Comparison of ENCODE assay signal across 20 mouse cellular contexts in the genomic region with DNA sequence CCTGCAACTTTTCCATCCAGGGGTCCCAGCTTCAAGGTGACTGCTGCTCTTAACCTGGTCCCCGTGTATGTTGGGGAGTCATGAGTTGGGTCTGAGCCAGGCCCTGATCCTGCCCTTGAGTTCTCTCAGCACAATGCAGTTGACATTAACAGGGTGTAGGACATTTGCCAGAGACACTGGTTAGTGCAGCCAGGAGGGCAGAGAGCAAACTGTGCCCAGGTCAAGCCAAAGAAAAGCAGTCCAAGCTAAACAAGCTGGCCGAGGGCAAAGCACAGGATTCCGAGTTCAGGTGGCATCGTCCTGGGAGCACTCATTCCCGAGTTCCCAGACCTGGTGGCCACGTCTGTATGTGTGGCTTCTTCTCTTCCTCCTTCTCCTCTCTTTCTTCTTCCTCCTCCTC. TPM values are rescaled to one million over a fixed set of nuclear protein-coding genes. Genes with fewer than 3 reads are reported as not detected.
A peak's percentile ranks its signal among the peaks of the same experiment; 100 is the strongest.
DNase-seq lines count a peak whose midpoint lies in the region; ATAC-seq lines count a peak whose summit lies in the region.
"Had no signal": no experiment of that assay in that cellular context is flagged by ENCODE, and none has a peak within 500 bp of the region (broad histone marks: within the 10 kb centered on the region; RNA-seq: fewer than 3 reads in every experiment).

No protein-coding gene starts in this region.

- H3K27me3 ChIP-seq in kidney, embryonic 16.5 days (ENCODE audit: insufficient read depth, low read length) = no peaks in the 10 kb centered on the region
- H3K27me3 ChIP-seq: embryonic facial prominence, embryonic 15.5 days; forebrain, embryonic 15.5 days; hindbrain, embryonic 13.5 days had no signal

- H3K4me2 ChIP-seq in kidney, embryonic 16.5 days (replicated peaks; ENCODE audit: low read depth, low read length) = no peak overlapping the region
- H3K4me2 ChIP-seq: embryonic facial prominence, embryonic 15.5 days; forebrain, embryonic 15.5 days; hindbrain, embryonic 13.5 days had no signal

- H3K4me1 ChIP-seq in kidney, embryonic 16.5 days (ENCODE audit: insufficient read depth, low read length) = 0 out of 2 replicates have a peak, but pooled peaks cover 6% of the 10 kb centered on the region
- H3K4me1 ChIP-seq: forebrain, embryonic 15.5 days had no signal

- ATAC-seq in kidney, embryonic 16.5 days (ENCODE audit: low FRiP score, low TSS enrichment) = no peak
- no peak for ATAC-seq in erythroblast, adult 5-6 weeks (replicated peaks; ENCODE audit: low FRiP score, poor library complexity, severe bottlenecking)
- ATAC-seq: forebrain, embryonic 15.5 days; hindbrain, postnatal 0 days had no signal

- 83% methylated on average over 6 of the region's 6 CpGs for WGBS in kidney, embryonic 16.5 days

- no peak overlapping the region for H3K4me3 ChIP-seq in kidney, embryonic 16.5 days (ENCODE audit: low read length)
- H3K4me3 ChIP-seq: embryonic facial prominence, embryonic 15.5 days; forebrain, embryonic 15.5 days; hindbrain, embryonic 13.5 days had no signal

- H3K9me3 ChIP-seq in kidney, embryonic 16.5 days (ENCODE audit: low read length) = no peaks in the 10 kb centered on the region
- H3K9me3 ChIP-seq: embryonic facial prominence, embryonic 15.5 days; forebrain, embryonic 15.5 days; hindbrain, embryonic 13.5 days had no signal

- no peak overlapping the region for H3K27ac ChIP-seq in kidney, embryonic 16.5 days (ENCODE audit: low read length)
- H3K27ac ChIP-seq: embryonic facial prominence, embryonic 15.5 days; forebrain, embryonic 15.5 days; hindbrain, embryonic 13.5 days; hindbrain, postnatal 0 days had no signal

- H3K9ac ChIP-seq in kidney, embryonic 16.5 days (replicated peaks; ENCODE audit: low read length) = no peak overlapping the region
- H3K9ac ChIP-seq: embryonic facial prominence, embryonic 15.5 days; forebrain, embryonic 15.5 days; hindbrain, embryonic 13.5 days had no signal

- DNase-seq in kidney, adult 11 months = peak; percentile 80
- peak; percentile 88 for DNase-seq in kidney, adult 9 months
- DNase-seq in kidney, postnatal 10 days = no peak
- peak; percentile 67 to 80 for DNase-seq in kidney, postnatal 25 days
- DNase-seq: adrenal gland, adult 2 months; adrenal gland, postnatal 25 days; cerebellum, adult 2 months; cerebellum, postnatal 14 days; embryo, embryonic 11 days; gastrocnemius, postnatal 36 days; heart, adult 11 months; heart, postnatal 10 days had no signal

- H3K36me3 ChIP-seq in kidney, embryonic 16.5 days (ENCODE audit: insufficient read depth, low read length) = 0 out of 2 replicates have a peak, but pooled peaks cover 2% of the 10 kb centered on the region
- H3K36me3 ChIP-seq: embryonic facial prominence, embryonic 15.5 days; forebrain, embryonic 15.5 days had no signal

RNA-seq across cellular contexts. Expression of gene Espnl, which starts 4.2 kb away (rescaled TPM):
- 0.03 and 0.04 TPM in 2 replicates for polyA plus RNA-seq in kidney, embryonic 16.5 days (2015; fragmentation: Nextera tagmentation; extraction: Ambion mirVana)
- total RNA-seq in erythroblast, adult 5-6 weeks (2015; ENCODE audit: low replicate concordance) = not detected in 2 replicates
- total RNA-seq in erythroblast, adult 5-6 weeks (2017; ENCODE audit: low replicate concordance) = 0.14 and 0.26 TPM in 2 replicates
- total RNA-seq: adrenal gland, postnatal 25 days; gastrocnemius, adult 8-10 months had no signal

RNA-seq across cellular contexts. Expression of gene Scly, which starts 19.5 kb away (rescaled TPM):
- 29.7 and 33.2 TPM in 2 replicates for polyA plus RNA-seq in kidney, embryonic 16.5 days (2015; fragmentation: Nextera tagmentation; extraction: Ambion mirVana)
- total RNA-seq in erythroblast, adult 5-6 weeks (2015; ENCODE audit: low replicate concordance) = 6.9 and 15.3 TPM in 2 replicates
- total RNA-seq in erythroblast, adult 5-6 weeks (2017; ENCODE audit: low replicate concordance) = 16.6 and 18.8 TPM in 2 replicates

RNA-seq across cellular contexts. Expression of gene Klhl30, which starts 33.2 kb away (rescaled TPM):
- 0.29 and 0.39 TPM in 2 replicates for polyA plus RNA-seq in kidney, embryonic 16.5 days (2015; fragmentation: Nextera tagmentation; extraction: Ambion mirVana)
- total RNA-seq in erythroblast, adult 5-6 weeks (2015; ENCODE audit: low replicate concordance) = not detected in 2 replicates
- 0.51 and 0.56 TPM in 2 replicates for total RNA-seq in erythroblast, adult 5-6 weeks (2017; ENCODE audit: low replicate concordance)
- polyA plus RNA-seq: forebrain, embryonic 11.5 days; forebrain, embryonic 15.5 days had no signal

RNA-seq across cellular contexts. Expression of gene Erfe, which starts 48.6 kb away (rescaled TPM):
- 2.0 and 2.2 TPM in 2 replicates for polyA plus RNA-seq in kidney, embryonic 16.5 days (2015; fragmentation: Nextera tagmentation; extraction: Ambion mirVana)
- 0.42 and 2.7 TPM in 2 replicates for total RNA-seq in erythroblast, adult 5-6 weeks (2015; ENCODE audit: low replicate concordance)
- total RNA-seq in erythroblast, adult 5-6 weeks (2017; ENCODE audit: low replicate concordance) = 0.70 TPM in 1 of 2 replicates, not detected in the other
- polyA plus RNA-seq: cerebellum, adult 2 months had no signal
